Mouse (Mus musculus) gonadal fat pad, adult 2 months (tissue): Measurements from ENCODE around the gene Olfr1222. TPM values are rescaled to one million over a fixed set of nuclear protein-coding genes. Genes with fewer than 3 reads are reported as not detected.
"Not testable (repeated sequence)": the region's sequence is repeated elsewhere in the genome, so short reads cannot be mapped to it uniquely, and the experiment has no call there.

ENCODE experiments used
- DNase-seq: peaks from one replicate; pipeline ENCODE4 v3.0.0-alpha.2; 2012; ENCODE audit warnings: low read depth
- polyA plus RNA-seq: library from polyadenylated mRNA; depleted of rRNA; stranded (reverse); fragments of >200 nt; gene quantifications from 2 replicates; pipeline ENCODE4 v1.2.3, GENCODE M21; 2012; rRNA removed

Olfr1222 gene
- polyA plus RNA-seq = not detected in 2 replicates

DNA sequence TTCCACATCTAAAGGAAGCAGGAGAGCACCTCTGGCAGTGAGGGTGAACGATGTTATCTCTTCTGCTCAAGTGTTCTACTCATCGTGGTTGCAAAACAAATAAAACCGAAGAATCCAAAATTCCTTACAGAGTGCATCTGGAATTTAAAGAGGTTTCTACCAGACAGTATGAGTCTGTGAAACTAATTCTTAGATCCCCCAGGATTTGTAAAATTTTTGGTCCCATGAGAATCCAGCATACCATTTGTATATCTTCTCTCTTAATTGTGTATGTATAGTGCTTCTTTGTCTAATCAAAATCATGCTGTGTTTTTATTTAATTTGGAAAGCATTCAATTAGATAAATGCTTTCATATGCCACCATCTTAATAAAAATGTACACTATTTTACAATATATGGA is at the start of gene Olfr1222:
Olfr1222 (minus strand) TSS at position 101 of the 400 bp plus-strand sequence.
- no peak for DNase-seq

GRCm38 (mm10) chr2:89174569-89174968 is 41.7 kb upstream of the Olfr1222 start, which contains the start of gene Olfr1225:
Gene Olfr1225, minus strand, starts transcription at chr2:89174669.
- no peak for DNase-seq

DNA sequence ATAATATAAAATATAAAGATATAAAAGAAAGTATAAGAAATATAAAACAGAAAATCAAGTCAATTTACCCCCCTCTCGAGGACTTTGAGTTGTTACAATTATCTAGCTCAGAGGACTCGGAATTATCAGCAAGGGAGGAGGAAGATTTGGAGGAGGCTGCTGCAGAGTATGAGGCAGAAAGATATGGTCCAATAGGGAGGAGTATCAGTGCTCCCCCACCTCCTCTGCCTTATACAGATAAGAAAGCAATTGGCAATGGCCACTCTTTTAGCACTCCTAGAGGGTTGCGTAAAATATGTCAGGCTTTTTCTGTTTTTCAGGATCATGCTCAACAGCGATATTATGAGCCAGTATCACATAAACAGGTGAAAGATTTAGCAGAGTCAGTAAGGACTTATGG is 31.9 kb upstream of the Olfr1222 start:
- DNase-seq = not testable (repeated sequence)

DNA sequence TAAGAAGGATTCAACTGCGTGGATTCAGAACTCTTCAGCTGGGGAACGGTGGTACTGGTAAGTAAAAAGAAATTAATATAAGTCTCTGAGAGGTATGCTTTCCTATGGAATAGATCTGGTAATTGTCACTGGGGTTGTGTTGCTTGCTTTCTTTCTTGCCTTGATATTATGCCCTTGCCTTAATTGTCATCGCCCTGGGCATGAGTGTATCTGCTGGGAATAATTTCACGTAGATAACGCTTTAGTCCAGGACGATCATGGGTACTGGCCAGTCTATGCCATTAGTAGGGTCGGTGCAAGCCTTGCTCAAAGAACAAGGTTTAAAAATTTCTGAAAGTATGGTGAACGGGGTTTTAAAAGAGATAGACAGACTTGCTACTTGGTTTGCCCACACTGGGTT is 31.1 kb upstream of the Olfr1222 start, which contains the start of gene Olfr1224-ps1:
Olfr1224-ps1 (minus strand) TSS at position 101 of the 400 bp plus-strand sequence.
- not testable (repeated sequence) for DNase-seq

DNA sequence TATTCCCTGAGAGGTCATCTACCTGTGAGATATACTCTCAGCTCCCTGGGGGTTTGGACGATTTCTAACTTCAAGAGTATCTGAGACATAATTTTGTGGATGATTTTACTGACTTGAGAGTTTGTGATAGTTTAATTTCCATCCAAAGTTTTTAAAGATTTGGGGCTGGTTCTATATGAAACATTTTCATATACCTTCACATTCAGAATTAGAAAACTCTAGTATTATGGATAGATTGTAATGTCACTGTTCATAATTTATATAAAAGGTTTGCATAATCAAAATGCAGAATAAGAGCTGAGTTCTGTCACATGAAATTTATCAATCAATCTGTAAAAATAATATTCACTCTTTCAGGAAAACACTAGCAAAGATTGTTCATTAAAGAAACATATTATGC is 18.6 kb upstream of the Olfr1222 start, which contains the start of gene Olfr1223:
Olfr1223 (minus strand) TSS at position 101 of the 400 bp plus-strand sequence.
- DNase-seq = no peak

- no peak for DNase-seq
Observed at GRCm38 (mm10) chr2:89117183-89117582, 15.7 kb downstream of the Olfr1222 start, which contains the start of gene Olfr1221. Gene Olfr1221, minus strand, starts transcription at chr2:89117283.

DNA sequence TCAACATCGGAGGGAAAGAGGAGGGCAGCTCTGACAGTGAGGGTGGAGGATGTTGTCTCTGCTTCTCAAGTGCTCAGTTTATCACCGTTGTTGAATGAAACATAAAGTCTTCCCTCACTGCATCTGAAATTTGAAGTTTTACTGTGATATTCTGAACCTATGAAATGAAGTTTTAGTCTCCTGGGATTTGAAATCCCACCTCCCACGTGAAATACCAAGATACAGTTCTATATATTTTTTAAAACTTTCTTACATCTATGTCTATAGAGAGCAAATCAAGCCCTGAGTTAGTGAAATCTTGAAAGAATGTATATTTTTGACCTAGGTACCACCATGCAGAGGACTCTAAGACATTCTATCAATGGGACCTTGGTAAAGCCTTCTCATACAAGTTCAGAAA is 26.1 kb downstream of the Olfr1222 start, which contains the start of gene Olfr1220:
Olfr1220 (minus strand) TSS at position 101 of the 400 bp plus-strand sequence.
- DNase-seq = no peak

DNA sequence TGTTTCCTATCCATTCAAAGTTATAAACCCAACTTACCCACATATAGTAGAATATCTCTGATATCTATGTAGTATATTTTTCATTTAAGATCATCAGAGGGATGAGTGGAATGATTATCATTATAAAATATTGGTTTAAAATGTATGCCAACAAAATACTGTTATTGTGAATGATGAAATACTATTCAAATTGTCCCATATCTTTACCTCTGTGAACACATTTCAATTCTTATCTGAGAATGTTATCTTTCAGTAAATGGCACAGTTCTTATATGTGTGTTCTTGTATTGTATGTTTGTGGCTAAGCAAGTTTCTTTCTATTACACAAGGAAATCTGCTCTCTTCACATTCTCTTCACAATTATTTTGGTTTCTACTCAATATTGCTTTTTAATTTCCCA is 27.2 kb downstream of the Olfr1222 start:
- no peak for DNase-seq

DNA sequence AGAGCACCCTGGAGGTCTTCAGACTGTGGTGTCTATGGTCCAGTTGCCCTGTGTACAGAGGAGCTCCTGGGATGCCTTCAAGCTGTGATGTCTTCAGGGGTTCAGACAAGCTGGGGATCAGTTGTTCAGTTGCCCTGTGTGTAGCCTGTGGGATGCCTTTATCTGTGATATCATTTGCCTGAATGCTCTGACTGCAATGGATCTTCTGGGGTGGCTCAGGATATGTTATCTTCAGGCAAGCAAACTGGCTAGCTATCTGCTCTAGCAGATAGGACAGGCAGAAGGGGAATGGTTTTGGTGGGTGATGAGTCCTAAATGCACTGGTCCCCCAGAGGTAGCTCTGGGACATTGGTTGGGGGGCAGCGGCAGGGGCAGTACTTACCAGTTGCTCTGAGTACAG is 39.0 kb downstream of the Olfr1222 start:
- DNase-seq = no peak

- DNase-seq = no peak
Observed at GRCm38 (mm10) chr2:89083413-89083812, 49.4 kb downstream of the Olfr1222 start, which contains the start of gene Olfr1219. Gene Olfr1219, minus strand, starts transcription at chr2:89083513.

DNA sequence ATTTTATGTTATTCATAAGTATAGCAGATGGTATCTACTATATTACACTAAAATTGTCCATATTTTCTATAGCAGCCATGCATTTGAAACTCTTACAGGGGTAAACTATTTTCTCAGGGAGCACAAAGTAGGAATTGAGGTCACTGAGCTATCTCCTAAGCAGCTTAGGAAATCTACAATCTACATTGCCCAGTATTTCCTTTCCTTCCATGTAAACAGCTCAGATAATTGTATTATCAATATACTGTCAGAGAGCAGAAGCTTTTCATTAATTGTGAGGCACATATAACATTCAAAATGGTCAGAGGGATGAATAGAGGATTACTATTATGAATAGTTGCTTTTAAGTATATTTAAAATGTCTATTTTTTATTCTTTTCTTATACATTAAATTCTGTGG is 51.4 kb downstream of the Olfr1222 start:
- DNase-seq = no peak

Other genes starting within 250 kb of the Olfr1222 start
- not detected in 2 replicates for gene Olfr1208, start 230.7 kb downstream of the Olfr1222 start, polyA plus RNA-seq
- gene Olfr1209, start 217.9 kb downstream of the Olfr1222 start, polyA plus RNA-seq = not detected in 2 replicates
- not detected in 2 replicates for gene Olfr1211, start 194.9 kb downstream of the Olfr1222 start, polyA plus RNA-seq
- gene Olfr1212, start 179.1 kb downstream of the Olfr1222 start, polyA plus RNA-seq = not detected in 2 replicates
- gene Gm13762, start 152.8 kb downstream of the Olfr1222 start, polyA plus RNA-seq = not detected in 2 replicates
- gene Olfr1214, start 140.4 kb downstream of the Olfr1222 start, polyA plus RNA-seq = not detected in 2 replicates
- gene Olfr1215, start 126.1 kb downstream of the Olfr1222 start, polyA plus RNA-seq = not detected in 2 replicates
- gene Olfr1216, start 114.7 kb downstream of the Olfr1222 start, polyA plus RNA-seq = not detected in 2 replicates
- not detected in 2 replicates for gene Olfr1217, start 101.0 kb downstream of the Olfr1222 start, polyA plus RNA-seq
- gene Olfr1218, start 71.9 kb downstream of the Olfr1222 start, polyA plus RNA-seq = not detected in 2 replicates
- gene Olfr1219, start 49.5 kb downstream of the Olfr1222 start, polyA plus RNA-seq = not detected in 2 replicates
- not detected in 2 replicates for gene Olfr1220, start 26.2 kb downstream of the Olfr1222 start, polyA plus RNA-seq
- gene Olfr1221, start 15.8 kb downstream of the Olfr1222 start, polyA plus RNA-seq = not detected in 2 replicates
- gene Olfr1223, start 18.5 kb upstream of the Olfr1222 start, polyA plus RNA-seq = not detected in 2 replicates
- gene Olfr1224-ps1, start 31.0 kb upstream of the Olfr1222 start, polyA plus RNA-seq = not detected in 2 replicates
- gene Olfr1225, start 41.6 kb upstream of the Olfr1222 start, polyA plus RNA-seq = not detected in 2 replicates
- gene Olfr1226, start 67.0 kb upstream of the Olfr1222 start, polyA plus RNA-seq = not detected in 2 replicates
- not detected in 2 replicates for gene Olfr1228, start 121.0 kb upstream of the Olfr1222 start, polyA plus RNA-seq
- gene Olfr1229, start 155.0 kb upstream of the Olfr1222 start, polyA plus RNA-seq = not detected in 2 replicates
- gene Olfr1230, start 164.2 kb upstream of the Olfr1222 start, polyA plus RNA-seq = not detected in 2 replicates
- gene Olfr1231, start 174.0 kb upstream of the Olfr1222 start, polyA plus RNA-seq = not detected in 2 replicates
- gene Olfr1232, start 196.6 kb upstream of the Olfr1222 start, polyA plus RNA-seq = not detected in 2 replicates
- not detected in 2 replicates for gene Olfr1233, start 209.3 kb upstream of the Olfr1222 start, polyA plus RNA-seq
- not detected in 2 replicates for gene Olfr1234, start 231.8 kb upstream of the Olfr1222 start, polyA plus RNA-seq